Mouse (Mus musculus) thymus, adult 2 months (tissue): ENCODE measurements at regions not wholly inside any gene's neighbourhood (a gene's known extent, or its start where the extent isn't known, plus 50 kb on each side); places are given as distances from the start of the nearest gene placed in this dataset.
A peak's percentile ranks its signal among the peaks of the same experiment; 100 is the strongest.
"Not testable (repeated sequence)": the region's sequence is repeated elsewhere in the genome, so short reads cannot be mapped to it uniquely, and the experiment has no call there.

Experiments used
- DNase-seq: peaks from one replicate; pipeline ENCODE4 v3.0.0; 2021
- H3K27ac ChIP-seq: fragments of 200-500 bp; 2 replicates; pipeline ENCODE4 v1.5.1; 2012; ENCODE audit warnings: low read length, control low read depth; ENCODE audit not compliant: control insufficient read depth, insufficient read depth
- H3K27me3 ChIP-seq: fragments of 200-500 bp; 2 replicates; pipeline ENCODE4 v1.6.1; 2012; ENCODE audit warnings: mild to moderate bottlenecking, low read length, moderate library complexity, mixed read lengths; ENCODE audit not compliant: control insufficient read depth, insufficient read depth
- H3K36me3 ChIP-seq: fragments of 200-500 bp; 2 replicates; pipeline ENCODE4 v1.6.1; 2012; ENCODE audit warnings: mild to moderate bottlenecking, low read length, moderate library complexity; ENCODE audit not compliant: control insufficient read depth, insufficient read depth
- H3K4me1 ChIP-seq: fragments of 200-500 bp; replicated peaks from 2 replicates; pipeline ENCODE4 v1.6.1; 2012; ENCODE audit warnings: low read length; ENCODE audit not compliant: control insufficient read depth, insufficient read depth
- H3K4me3 ChIP-seq: fragments of 200-500 bp; 2 replicates; pipeline ENCODE4 v1.5.1; 2012; ENCODE audit warnings: mild to moderate bottlenecking, low read length, control low read depth, moderate library complexity; ENCODE audit not compliant: control insufficient read depth, insufficient read depth
- WGBS: fragments of 180-500 bp; shearing (Covaris S2); methylation state at CpG from one replicate; pipeline ENCODE4 v1.1.7; 2018; 5-methylcytosine and 5-hydroxymethylcytosine counted together

DNA sequence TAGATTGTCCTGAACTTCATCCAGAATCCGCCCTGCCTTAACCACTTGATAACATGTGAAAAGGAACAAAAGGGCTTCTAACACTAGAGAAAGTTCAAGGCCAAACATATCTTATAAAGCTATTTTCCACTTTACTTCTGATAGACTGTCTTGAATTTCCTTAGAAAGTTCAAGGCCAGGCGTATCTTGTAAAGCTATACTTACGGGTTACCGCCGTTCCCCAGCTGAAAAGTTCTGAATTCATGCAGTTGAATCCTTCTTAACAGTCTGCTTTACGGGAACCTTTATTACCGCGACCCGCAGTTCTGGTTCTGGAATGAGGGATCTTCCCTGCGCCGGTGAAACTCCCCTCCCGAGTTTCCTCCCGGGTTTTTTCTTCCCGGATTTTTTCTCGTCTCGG is 492.0 kb downstream of the Gm21739 start:
- H3K27me3 ChIP-seq, H3K4me3 ChIP-seq, H3K4me1 ChIP-seq, H3K27ac ChIP-seq, H3K36me3 ChIP-seq: not testable (repeated sequence)
- DNase-seq: peak; percentile 0
- WGBS: 94% methylated on average over 15 of the region's 16 CpGs
